In the genomic region with DNA sequence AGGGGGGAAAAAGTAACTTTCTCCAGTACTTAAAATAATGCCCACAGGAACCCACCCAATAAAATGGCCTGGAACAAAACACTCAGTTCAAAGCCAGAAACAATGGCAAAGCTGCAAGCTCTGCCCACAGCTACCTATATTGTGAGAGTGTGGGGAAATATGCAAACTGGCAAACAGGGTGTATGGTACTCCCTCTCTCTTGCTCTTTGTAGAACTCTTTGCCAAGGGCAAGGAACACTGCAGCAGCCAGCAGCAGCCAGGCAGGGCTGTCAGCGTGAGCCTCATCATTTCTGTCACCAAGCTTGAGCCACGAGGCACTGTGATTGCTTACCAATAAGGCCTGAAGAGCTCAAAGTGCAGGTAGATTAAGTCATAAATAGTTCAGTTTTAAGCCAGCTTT, we compare ENCODE assay signal across 25 mouse cellular contexts. TPM values are rescaled to one million over a fixed set of nuclear protein-coding genes. Genes with fewer than 3 reads are reported as not detected.
A peak's percentile ranks its signal among the peaks of the same experiment; 100 is the strongest.
DNase-seq lines count a peak whose midpoint lies in the region; ATAC-seq and TF ChIP-seq lines count a peak whose summit lies in the region.
"Had no signal": no experiment of that assay in that cellular context is flagged by ENCODE, and none has a peak within 500 bp of the region (broad histone marks: within the 10 kb centered on the region; RNA-seq: fewer than 3 reads in every experiment).

No protein-coding gene starts in this region.

- H3K4me1 ChIP-seq in forebrain, embryonic 16.5 days (replicated peaks; ENCODE audit: control insufficient read depth, insufficient read depth, low read length), result peaks cover 4% of the 10 kb centered on the region; the same call in 1 of the 2 replicates
- H3K4me1 ChIP-seq in forebrain, embryonic 15.5 days, result peaks cover 15% of the 10 kb centered on the region
- peaks cover 17% of the 10 kb centered on the region for H3K4me1 ChIP-seq in hindbrain, embryonic 12.5 days
- no peaks in the 10 kb centered on the region for H3K4me1 ChIP-seq in hindbrain, postnatal 0 days (ENCODE audit: insufficient read depth, low read length)
- peaks cover 13% of the 10 kb centered on the region; the same call in 1 of the 2 replicates for H3K4me1 ChIP-seq in midbrain, embryonic 14.5 days (ENCODE audit: control insufficient read depth, insufficient read depth, low read length)
- H3K4me1 ChIP-seq: stomach, embryonic 15.5 days had no signal

- H3K27me3 ChIP-seq in forebrain, embryonic 16.5 days (replicated peaks; ENCODE audit: control insufficient read depth, insufficient read depth, low read length), result no peaks in the 10 kb centered on the region
- H3K27me3 ChIP-seq in forebrain, embryonic 15.5 days, result no peaks in the 10 kb centered on the region
- no peaks in the 10 kb centered on the region for H3K27me3 ChIP-seq in hindbrain, embryonic 12.5 days
- no peaks in the 10 kb centered on the region for H3K27me3 ChIP-seq in hindbrain, postnatal 0 days (ENCODE audit: insufficient read depth, low read length)
- no peaks in the 10 kb centered on the region for H3K27me3 ChIP-seq in midbrain, embryonic 14.5 days (ENCODE audit: control insufficient read depth, insufficient read depth, low read length)
- H3K27me3 ChIP-seq: heart, embryonic 13.5 days; limb, embryonic 12.5 days; lung, embryonic 15.5 days; stomach, embryonic 15.5 days had no signal

- TF ChIP-seq CTCF in hindbrain, postnatal 0 days (IDR thresholded peaks at IDR 0.05; ENCODE audit: low read depth), result no peak

- H3K9ac ChIP-seq in forebrain, embryonic 16.5 days (replicated peaks; ENCODE audit: low read depth, low read length), result no peak overlapping the region
- no peak overlapping the region for H3K9ac ChIP-seq in forebrain, embryonic 15.5 days (replicated peaks)
- H3K9ac ChIP-seq in hindbrain, embryonic 12.5 days, result no peak overlapping the region
- no peak overlapping the region for H3K9ac ChIP-seq in hindbrain, postnatal 0 days (replicated peaks; ENCODE audit: low read length)
- no peak overlapping the region for H3K9ac ChIP-seq in midbrain, embryonic 14.5 days (replicated peaks; ENCODE audit: low read length)
- H3K9ac ChIP-seq: heart, embryonic 13.5 days; limb, embryonic 12.5 days; liver, embryonic 14.5 days; lung, embryonic 15.5 days; stomach, embryonic 15.5 days had no signal

- 24% methylated on average over 2 of the region's 2 CpGs for WGBS in forebrain, embryonic 16.5 days
- 35% methylated on average over 2 of the region's 2 CpGs for WGBS in forebrain, embryonic 15.5 days
- WGBS in hindbrain, embryonic 12.5 days, result 14% methylated on average over 2 of the region's 2 CpGs
- WGBS in hindbrain, postnatal 0 days, result 21% methylated on average over 2 of the region's 2 CpGs
- WGBS in midbrain, embryonic 14.5 days, result 19% methylated on average over 2 of the region's 2 CpGs

- no peaks in the 10 kb centered on the region for H3K36me3 ChIP-seq in forebrain, embryonic 16.5 days (ENCODE audit: control insufficient read depth, insufficient read depth)
- H3K36me3 ChIP-seq in forebrain, embryonic 15.5 days, result no peaks in the 10 kb centered on the region
- H3K36me3 ChIP-seq in hindbrain, embryonic 12.5 days, result no peaks in the 10 kb centered on the region
- H3K36me3 ChIP-seq in hindbrain, postnatal 0 days (ENCODE audit: insufficient read depth, low read length), result no peaks in the 10 kb centered on the region
- no peaks in the 10 kb centered on the region for H3K36me3 ChIP-seq in midbrain, embryonic 14.5 days (ENCODE audit: control insufficient read depth, insufficient read depth, low read length)
- H3K36me3 ChIP-seq: embryonic facial prominence, embryonic 10.5 days; heart, embryonic 13.5 days; limb, embryonic 12.5 days; lung, embryonic 15.5 days; stomach, embryonic 15.5 days had no signal

- no peak overlapping the region for H3K4me2 ChIP-seq in forebrain, embryonic 16.5 days (ENCODE audit: low read length)
- H3K4me2 ChIP-seq in forebrain, embryonic 15.5 days (replicated peaks), result no peak overlapping the region
- no peak overlapping the region for H3K4me2 ChIP-seq in hindbrain, embryonic 12.5 days (replicated peaks)
- H3K4me2 ChIP-seq in hindbrain, postnatal 0 days (ENCODE audit: low read depth, low read length), result peak overlapping the region; percentile 13; the same call in 1 of the 2 replicates
- H3K4me2 ChIP-seq in midbrain, embryonic 14.5 days (ENCODE audit: low read length), result no peak overlapping the region
- H3K4me2 ChIP-seq: limb, embryonic 12.5 days; lung, embryonic 15.5 days; stomach, embryonic 15.5 days had no signal

- DNase-seq in hindbrain, postnatal 0 days (ENCODE audit: low spot score), result no peak
- peak; percentile 59 for DNase-seq in midbrain, embryonic 14.5 days
- DNase-seq in testis, postnatal 14 days (ENCODE audit: low spot score), result no peak
- DNase-seq in right cerebral cortex, postnatal 36 days (ENCODE audit: low spot score in 2 of 2), result no peak
- DNase-seq: adrenal gland, postnatal 36 days; cerebellum, adult 2 months; cerebellum, postnatal 36 days; right cerebral cortex, postnatal 14 days; thymus, adult 2 months had no signal

- no peak overlapping the region for H3K27ac ChIP-seq in forebrain, embryonic 16.5 days (ENCODE audit: low read length)
- no peak overlapping the region for H3K27ac ChIP-seq in forebrain, embryonic 15.5 days (replicated peaks)
- H3K27ac ChIP-seq in hindbrain, embryonic 12.5 days, result no peak overlapping the region; the same call in 1 of the 2 replicates
- H3K27ac ChIP-seq in hindbrain, postnatal 0 days, result no peak overlapping the region
- H3K27ac ChIP-seq in midbrain, embryonic 14.5 days (replicated peaks; ENCODE audit: low read depth, low read length), result peak overlapping the region; percentile 10; the same call in 1 of the 2 replicates
- H3K27ac ChIP-seq: embryonic facial prominence, embryonic 10.5 days; heart, embryonic 13.5 days; left cerebral cortex, adult 2 months; liver, embryonic 14.5 days; lung, embryonic 15.5 days; stomach, embryonic 15.5 days had no signal

- no peaks in the 10 kb centered on the region for H3K9me3 ChIP-seq in forebrain, embryonic 16.5 days (ENCODE audit: control insufficient read depth, low read length)
- no peaks in the 10 kb centered on the region for H3K9me3 ChIP-seq in forebrain, embryonic 15.5 days
- no peaks in the 10 kb centered on the region for H3K9me3 ChIP-seq in hindbrain, embryonic 12.5 days (replicated peaks)
- no peaks in the 10 kb centered on the region for H3K9me3 ChIP-seq in hindbrain, postnatal 0 days (ENCODE audit: low read length)
- no peaks in the 10 kb centered on the region for H3K9me3 ChIP-seq in midbrain, embryonic 14.5 days (ENCODE audit: control insufficient read depth, low read length)
- H3K9me3 ChIP-seq: embryonic facial prominence, embryonic 10.5 days; heart, embryonic 13.5 days; limb, embryonic 12.5 days; lung, embryonic 15.5 days; stomach, embryonic 15.5 days had no signal

- peak; percentile 38; the same call in 1 of the 2 replicates for ATAC-seq in forebrain, embryonic 16.5 days
- no peak for ATAC-seq in forebrain, embryonic 15.5 days (replicated peaks)
- peak; percentile 26; the same call in 1 of the 2 replicates for ATAC-seq in hindbrain, embryonic 12.5 days (ENCODE audit: low FRiP score)
- no peak for ATAC-seq in hindbrain, postnatal 0 days
- ATAC-seq in midbrain, embryonic 14.5 days (ENCODE audit: low FRiP score, low TSS enrichment), result peak; percentile 48; the same call in 1 of the 2 replicates

- H3K4me3 ChIP-seq in forebrain, embryonic 16.5 days (replicated peaks; ENCODE audit: low read length), result no peak overlapping the region
- no peak overlapping the region for H3K4me3 ChIP-seq in forebrain, embryonic 15.5 days
- H3K4me3 ChIP-seq in hindbrain, embryonic 12.5 days, result no peak overlapping the region
- H3K4me3 ChIP-seq in hindbrain, postnatal 0 days (ENCODE audit: low read length), result no peak overlapping the region
- no peak overlapping the region for H3K4me3 ChIP-seq in midbrain, embryonic 14.5 days (replicated peaks; ENCODE audit: low read depth, low read length)
- H3K4me3 ChIP-seq: embryonic facial prominence, embryonic 10.5 days; heart, embryonic 13.5 days; left cerebral cortex, adult 2 months; limb, embryonic 12.5 days; lung, embryonic 15.5 days; stomach, embryonic 15.5 days had no signal

RNA-seq across cellular contexts. Expression of gene Atp6v1g3, which starts 53.0 kb away (rescaled TPM):
- not detected in 2 replicates for polyA plus RNA-seq in forebrain, embryonic 16.5 days (2015; fragmentation: Nextera tagmentation; extraction: Ambion mirVana)
- polyA plus RNA-seq in forebrain, embryonic 15.5 days (2015; fragmentation: Nextera tagmentation; extraction: Ambion mirVana), result not detected in 2 replicates
- not detected in 2 replicates for polyA plus RNA-seq in hindbrain, embryonic 12.5 days (2016; fragmentation: Nextera tagmentation; extraction: Ambion mirVana)
- total RNA-seq in hindbrain, postnatal 0 days (2014; rRNA removed), result not detected in 2 replicates
- not detected in 2 replicates for polyA plus RNA-seq in hindbrain, postnatal 0 days (2015; fragmentation: Nextera tagmentation; extraction: Ambion mirVana)
- not detected in 2 replicates for polyA plus RNA-seq in midbrain, embryonic 14.5 days (2014; fragmentation: Nextera tagmentation; extraction: Ambion mirVana)
- total RNA-seq: adrenal gland, postnatal 36 days; gastrocnemius, adult 8-10 months; granulocyte monocyte progenitor cell, adult 5-6 weeks; heart, postnatal 25 days; left cerebral cortex, adult 2 months had no signal
- polyA plus RNA-seq: cerebellum, adult 2 months; embryonic facial prominence, embryonic 10.5 days; heart, embryonic 13.5 days; liver, embryonic 14.5 days; lung, embryonic 15.5 days; neural tube, embryonic 11.5 days; spleen, adult 2 months; stomach, embryonic 15.5 days; urinary bladder, adult 2 months had no signal

Comparison
In these comparisons a context has a peak if more than half of its experiments do, and no peak if none do; other contexts are left out.
1. ATAC-seq: peak in forebrain, embryonic 16.5 days (single experiment), hindbrain, embryonic 12.5 days (single experiment) and midbrain, embryonic 14.5 days (single experiment); none in forebrain, embryonic 15.5 days (single experiment) and hindbrain, postnatal 0 days (single experiment).